Mouse (Mus musculus): ENCODE data around the gene Eml4.

The Eml4 gene

GRCm38 (mm10) chr17:83512130-83512529, 161.4 kb downstream of the Eml4 start:
- DNase-seq, result no peak

DNA sequence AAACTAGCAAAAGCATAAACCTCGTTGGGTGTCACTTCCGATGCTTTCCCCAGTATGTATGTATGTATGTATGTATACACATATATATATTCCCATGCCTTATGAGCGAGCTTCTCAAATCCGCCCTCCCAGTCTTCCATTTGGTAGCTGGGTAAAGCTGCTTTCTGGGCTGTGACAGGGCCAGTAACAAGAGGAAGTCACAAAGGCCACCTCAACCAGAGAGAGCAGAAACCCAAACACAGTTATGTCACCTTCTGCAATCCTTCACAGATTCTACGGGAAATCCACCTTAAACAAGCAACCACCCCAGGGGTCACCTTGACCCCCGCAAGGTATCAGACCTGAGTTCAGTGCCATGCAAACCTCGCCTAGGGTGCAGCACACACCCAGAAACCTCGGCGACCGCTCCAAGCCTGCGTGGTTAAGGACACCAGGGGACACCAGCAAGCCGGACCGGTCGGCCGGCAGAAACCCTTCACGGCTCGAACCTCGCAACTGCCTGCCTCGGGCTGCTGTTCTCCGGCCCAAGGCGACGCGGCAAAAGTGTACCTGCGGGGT, 163.0 kb downstream of the Eml4 start:
- DNase-seq, result no peak

DNA sequence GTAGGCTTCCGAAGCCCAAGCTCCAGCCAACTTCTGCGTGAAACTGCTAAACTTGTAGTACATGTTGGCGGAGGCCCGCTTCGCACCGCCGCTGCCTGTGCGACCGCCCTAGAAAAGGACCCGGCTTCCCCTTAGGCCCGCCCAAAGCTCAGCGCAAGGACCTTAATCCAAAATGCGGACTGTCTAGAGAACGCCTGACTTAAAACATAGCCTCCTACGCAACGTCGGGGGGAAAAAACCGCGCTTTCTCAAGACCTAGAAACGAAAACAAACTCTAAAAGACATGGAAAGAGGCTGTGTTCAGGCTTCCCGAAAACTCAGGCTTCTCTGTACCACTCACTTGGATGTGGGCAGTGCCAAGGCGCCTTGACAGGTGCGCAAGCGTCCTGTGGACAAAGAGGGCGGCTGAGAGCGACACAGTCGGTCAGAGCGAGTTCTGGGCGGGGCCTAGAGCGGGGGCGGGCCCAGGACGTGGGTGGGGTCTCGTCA, 163.5 kb downstream of the Eml4 start:
- peak; percentile 86 for DNase-seq

DNA sequence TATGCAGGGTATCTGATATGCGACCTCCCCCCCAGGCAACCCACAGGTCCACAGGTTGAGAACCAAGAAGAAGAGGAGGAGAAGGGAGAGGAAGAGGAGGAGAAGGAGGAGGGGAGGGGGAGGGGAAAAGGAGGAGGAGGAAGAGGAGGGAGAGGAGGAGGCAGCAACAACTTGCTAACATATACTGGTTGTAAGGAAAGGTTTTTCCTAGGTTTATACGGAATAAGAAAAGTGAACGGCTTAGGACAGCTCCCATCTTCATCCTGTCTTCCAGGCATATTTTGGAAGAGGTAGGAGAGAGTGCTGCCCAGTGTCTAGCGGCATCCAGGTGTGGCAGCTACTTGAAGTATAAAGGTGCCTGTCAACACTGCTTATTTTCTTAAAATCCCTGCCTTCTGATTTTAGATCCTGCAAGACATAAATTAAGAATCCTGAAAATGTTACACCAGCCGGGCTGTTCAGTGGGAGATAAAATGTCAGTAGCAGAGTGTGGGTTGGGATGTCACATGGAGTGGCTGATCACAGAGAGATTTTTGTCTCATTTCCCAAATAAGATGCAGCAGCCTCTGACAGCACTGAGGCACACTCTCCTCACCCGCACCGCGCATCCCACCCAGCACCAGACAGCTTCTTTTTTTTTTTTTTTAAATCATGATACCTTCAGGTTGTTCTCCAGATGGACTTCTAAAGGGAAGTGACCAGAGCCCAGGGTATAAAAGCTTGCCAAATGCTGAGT, 166.7 kb downstream of the Eml4 start, which contains the start of gene Cox7a2l:
Gene Cox7a2l (minus strand): TSS at position 51 of the 736 bp plus-strand sequence.
- DNase-seq, result no peak

DNA sequence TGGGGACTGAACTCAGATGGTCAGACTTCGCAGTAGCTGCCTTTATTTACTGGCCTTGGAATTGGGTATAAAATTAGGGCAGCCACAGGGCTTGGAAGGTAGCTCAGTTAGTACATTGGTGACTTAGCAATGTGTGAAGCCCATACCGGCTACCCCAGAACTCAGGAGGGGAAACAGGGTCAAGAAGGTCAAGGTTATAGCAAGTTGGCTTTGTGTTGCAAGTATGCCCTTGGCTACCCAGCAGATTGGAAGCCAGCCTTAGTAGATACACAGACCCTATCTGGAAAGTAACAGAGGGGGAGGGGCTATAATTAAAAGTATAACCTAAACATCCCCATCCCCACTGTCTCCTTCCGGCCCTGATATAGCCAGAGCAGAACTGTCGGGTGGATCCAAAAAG, 171.2 kb downstream of the Eml4 start:
- no peak for DNase-seq

DNA sequence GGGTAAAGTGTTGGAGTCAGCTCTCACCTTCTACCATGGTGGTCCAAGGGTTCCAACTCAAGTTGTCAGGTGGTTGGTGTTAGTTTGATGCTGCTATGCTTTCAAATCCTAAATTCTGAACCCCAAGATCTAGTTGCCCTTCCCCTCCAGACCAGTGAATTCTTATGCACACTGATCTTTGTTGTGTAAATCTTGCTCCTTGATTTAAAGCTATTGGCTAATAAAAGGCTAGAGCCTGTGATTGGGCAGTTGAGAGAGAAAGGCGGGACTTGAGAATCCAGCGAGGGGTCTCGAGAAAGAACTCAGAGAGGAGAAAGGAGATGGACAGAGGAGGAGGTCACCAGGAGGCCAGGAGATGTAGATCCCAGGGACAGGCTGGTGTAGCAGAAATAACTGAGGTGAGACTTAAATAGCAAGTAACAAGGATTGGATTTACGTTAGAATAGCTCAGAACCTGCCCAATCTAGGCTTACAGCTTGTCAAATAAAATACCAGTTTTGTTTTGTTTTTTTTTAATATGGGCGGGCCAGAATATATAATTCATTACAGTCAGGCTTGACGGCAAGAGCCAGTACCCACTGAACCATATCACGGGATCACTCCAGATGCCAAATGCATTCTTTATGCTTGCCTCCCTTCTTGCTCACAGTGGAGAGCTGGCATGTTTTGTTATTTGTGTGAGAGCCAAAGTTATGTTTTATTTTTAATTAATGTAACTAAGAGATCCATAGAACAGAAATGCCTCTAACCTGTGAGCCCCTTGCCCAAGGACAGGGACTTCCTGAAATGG, 172.1 kb downstream of the Eml4 start:
- no peak for DNase-seq

DNA sequence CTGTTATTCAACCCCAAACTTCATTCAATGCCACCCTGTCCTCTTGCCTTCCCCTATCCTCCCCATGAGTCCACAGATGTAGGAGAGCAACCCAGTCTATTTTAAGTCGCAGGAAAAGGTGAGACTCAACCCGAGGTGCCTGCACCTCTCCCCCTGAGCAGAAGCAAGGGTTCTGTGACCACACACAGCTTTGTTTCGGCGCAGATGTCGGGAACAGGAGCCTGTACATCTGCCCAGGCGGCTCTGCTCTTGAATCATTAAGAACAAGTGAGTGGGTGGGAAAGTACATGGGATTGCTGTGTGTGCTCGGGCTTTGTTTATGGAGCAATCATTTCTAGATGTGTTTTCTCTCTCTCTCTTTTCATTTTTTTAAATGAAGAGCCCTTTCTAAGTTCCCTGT, 174.0 kb downstream of the Eml4 start:
- no peak for DNase-seq

DNA sequence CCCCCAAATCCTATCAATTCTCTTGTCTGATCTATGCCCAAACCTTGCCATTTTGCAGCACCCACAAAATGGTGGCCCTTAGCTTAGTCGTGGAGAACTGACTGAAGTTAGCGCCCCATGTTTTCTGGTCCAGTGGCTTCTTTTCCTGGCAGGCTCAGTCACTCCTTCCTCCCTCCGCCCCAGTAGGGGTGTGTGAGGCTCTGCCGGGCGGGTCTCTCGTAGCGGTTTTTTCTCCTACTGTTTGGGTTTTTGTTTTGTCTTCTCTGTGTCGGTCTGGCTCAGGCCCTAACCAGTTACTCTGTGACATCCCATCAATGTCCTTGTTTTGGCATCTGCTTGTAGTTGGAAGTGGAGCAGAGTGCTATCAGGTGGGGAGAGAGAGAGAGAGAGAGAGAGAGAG, 174.9 kb downstream of the Eml4 start:
- no peak for DNase-seq

GRCm38 (mm10) chr17:83526091-83526561, 175.4 kb downstream of the Eml4 start:
- no peak for DNase-seq

- no peak for DNase-seq
Measured at GRCm38 (mm10) chr17:83526624-83527532, 176.1 kb downstream of the Eml4 start.

GRCm38 (mm10) chr17:83527651-83528381, 177.1 kb downstream of the Eml4 start:
- no peak for DNase-seq

All from right cerebral cortex, postnatal 14 days (tissue).